Mouse (Mus musculus) thymus, adult 2 months (tissue): ENCODE results near the gene Rnf24.

Experiments used
- CTCF ChIP-seq: fragments of 200-500 bp; IDR thresholded peaks from 2 replicates; pipeline ENCODE4 v1.5.1; 2012; ENCODE audit warnings: mild to moderate bottlenecking, control low read depth, low read length, moderate library complexity, borderline replicate concordance; ENCODE audit not compliant: control insufficient read depth, poor library complexity, insufficient read depth; ENCODE audit errors: extremely low read depth
- POLR2A ChIP-seq: fragments of 200-500 bp; IDR thresholded peaks from 2 replicates; pipeline ENCODE4 v1.6.1; 2012; ENCODE audit warnings: mild to moderate bottlenecking, low read length, control low read depth, moderate library complexity; ENCODE audit not compliant: control insufficient read depth, poor library complexity, insufficient read depth; ENCODE audit errors: extremely low read depth

DNA sequence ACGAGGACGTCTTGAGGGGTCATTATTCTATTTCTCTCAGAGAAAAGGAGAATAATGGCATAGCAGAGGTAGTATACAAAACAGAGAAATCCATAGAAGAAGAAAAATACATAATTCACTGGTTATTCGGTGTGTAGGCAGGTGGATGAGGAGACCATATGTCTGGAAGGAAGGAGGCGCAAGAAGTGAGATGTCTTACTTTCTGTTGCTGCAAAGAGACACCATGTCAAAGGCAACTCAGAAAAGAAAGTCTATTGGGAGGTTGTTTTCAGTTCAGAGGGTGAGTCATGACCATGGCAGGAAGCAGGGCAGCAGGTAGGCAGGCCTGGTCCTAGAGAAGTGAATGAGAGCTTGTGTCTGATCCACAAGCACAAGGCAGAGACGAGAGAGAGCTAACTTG lies 26.2 kb upstream of the Rnf24 start:
- no peak for TF ChIP-seq CTCF
- no peak for TF ChIP-seq POLR2A
